Mouse (Mus musculus): ENCODE data around the gene Slc16a7. TPM values are rescaled to one million over a fixed set of nuclear protein-coding genes. Genes with fewer than 3 reads are reported as not detected.

Gene Slc16a7
- total RNA-seq, 2 experiments from 2014 or later = 15.7 to 17.9 TPM

- no peak for DNase-seq
Observed at GRCm38 (mm10) chr10:125182545-125182944, 206.7 kb downstream of the Slc16a7 start.

- no peak for DNase-seq
Observed at GRCm38 (mm10) chr10:125177782-125178181, 211.5 kb downstream of the Slc16a7 start.

DNA sequence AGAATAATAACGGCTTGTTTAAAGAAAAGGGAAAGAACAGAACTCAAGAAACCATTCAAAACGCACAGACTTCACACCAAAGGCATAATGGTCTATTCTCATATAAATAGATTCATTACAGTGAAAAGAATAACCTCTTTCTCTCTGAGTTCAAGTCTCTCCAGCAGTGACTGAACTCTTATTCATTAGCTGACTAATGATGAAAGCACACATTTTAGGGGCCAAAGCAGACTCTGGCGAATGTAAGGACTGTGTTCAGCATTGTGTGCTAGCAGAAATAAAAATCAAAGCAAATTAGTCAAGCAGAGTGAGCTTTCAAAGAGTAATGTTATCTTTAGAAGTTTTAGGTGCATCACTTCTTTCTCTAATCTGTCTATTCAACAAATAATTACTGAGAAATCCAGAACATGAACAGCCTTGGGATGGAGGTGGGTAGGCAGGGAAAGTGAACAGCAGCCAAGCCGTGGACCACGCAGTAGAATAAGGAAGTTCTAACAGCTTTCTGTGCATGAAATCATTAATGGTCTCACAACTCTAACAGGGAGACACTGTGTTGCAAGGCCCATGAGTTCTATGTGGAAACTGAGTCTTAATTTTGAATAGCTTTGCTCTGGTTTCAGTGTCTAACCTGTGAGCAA, 214.1 kb downstream of the Slc16a7 start:
- no peak for DNase-seq

- no peak for DNase-seq
Observed at GRCm38 (mm10) chr10:125171625-125172024, 217.6 kb downstream of the Slc16a7 start.

DNA sequence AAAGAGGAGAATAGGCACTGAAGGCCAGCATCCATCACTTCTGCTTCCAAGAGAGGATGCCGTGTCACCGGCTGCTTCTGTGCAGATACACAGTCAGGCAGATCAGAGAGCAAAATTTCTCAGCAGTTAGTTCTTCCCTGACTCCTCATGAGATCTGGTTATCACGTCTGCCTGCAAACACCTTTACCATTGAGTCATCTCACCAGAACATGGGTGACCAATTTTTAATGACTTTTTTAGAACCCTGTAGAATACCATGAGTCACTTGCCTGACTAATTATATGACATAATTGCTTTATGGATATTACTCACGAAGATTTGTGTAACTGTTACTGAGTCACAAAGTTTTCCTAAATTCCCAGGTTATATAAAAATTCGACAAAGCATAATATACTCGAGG, 218.1 kb downstream of the Slc16a7 start:
- DNase-seq = no peak
